Mouse (Mus musculus) liver, adult 2 months (tissue): ENCODE results near the gene Alg11. TPM values are rescaled to one million over a fixed set of nuclear protein-coding genes. Genes with fewer than 3 reads are reported as not detected.
A peak's percentile ranks its signal among the peaks of the same experiment; 100 is the strongest.

ENCODE experiments used
- DNase-seq: peaks from one replicate; pipeline ENCODE4 v3.0.0-alpha.2; 2011; ENCODE audit warnings: low read depth, low spot score; ENCODE audit errors: extremely low read depth
- H3K27ac ChIP-seq: fragments of 200-500 bp; replicated peaks from 2 replicates; pipeline ENCODE4 v1.5.1; 2012; ENCODE audit warnings: low read depth, mild to moderate bottlenecking, control low read depth, inconsistent platforms, low read length; ENCODE audit not compliant: insufficient read depth
- H3K27me3 ChIP-seq: fragments of 200-500 bp; 2 replicates; pipeline ENCODE4 v1.6.1; 2012; ENCODE audit warnings: mild to moderate bottlenecking, moderate library complexity, low read length, inconsistent platforms; ENCODE audit not compliant: control insufficient read depth, insufficient read depth
- H3K36me3 ChIP-seq: fragments of 200-500 bp; 2 replicates; pipeline ENCODE4 v1.6.1; 2012; ENCODE audit warnings: low read length, inconsistent platforms; ENCODE audit not compliant: control insufficient read depth, insufficient read depth
- H3K4me1 ChIP-seq: fragments of 200-500 bp; 2 replicates; pipeline ENCODE4 v1.6.1; 2011; ENCODE audit warnings: low read length; ENCODE audit not compliant: control insufficient read depth, insufficient read depth
- H3K4me3 ChIP-seq: fragments of 200-500 bp; 2 replicates; pipeline ENCODE4 v1.5.1; 2011; ENCODE audit warnings: low read depth, mild to moderate bottlenecking, control low read depth, low read length, moderate library complexity; ENCODE audit not compliant: insufficient read depth
- H3K79me2 ChIP-seq: fragments of 200-500 bp; 2 replicates; pipeline ENCODE4 v1.6.1; 2012; ENCODE audit warnings: inconsistent platforms, mild to moderate bottlenecking, low read length, moderate library complexity; ENCODE audit not compliant: control insufficient read depth, insufficient read depth
- H3K9ac ChIP-seq: fragments of 200-500 bp; 2 replicates; pipeline ENCODE4 v1.6.1; 2012; ENCODE audit warnings: low read depth, mild to moderate bottlenecking, control low read depth, inconsistent platforms, low read length
- CTCF ChIP-seq: fragments of 200-500 bp; IDR thresholded peaks from 2 replicates; pipeline ENCODE4 v1.5.1; 2011; ENCODE audit warnings: low read depth, low read length, control low read depth
- POLR2A ChIP-seq: fragments of 200-500 bp; IDR thresholded peaks from 2 replicates; pipeline ENCODE4 v1.6.1; 2011; ENCODE audit warnings: low read length, control low read depth; ENCODE audit not compliant: insufficient read depth; ENCODE audit errors: extremely low read depth
- WGBS: fragments of 180-500 bp; shearing (Covaris S2); methylation state at CpG from one replicate; pipeline ENCODE4 v1.1.7; 2018; 5-methylcytosine and 5-hydroxymethylcytosine counted together
- polyA plus RNA-seq: library from polyadenylated mRNA; depleted of rRNA; stranded (reverse); fragments of >200 nt; gene quantifications from 2 replicates; pipeline ENCODE4 v1.2.3, GENCODE M21; 2012; rRNA removed
- total RNA-seq: library from RNA; depleted of rRNA; stranded (reverse); fragments of >200 nt; gene quantifications from 2 replicates; pipeline ENCODE4 v1.2.3, GENCODE M21; 2014; rRNA removed

Alg11 gene
- total and polyA plus RNA-seq, 2 experiments: 11.6 to 15.2 TPM

DNA sequence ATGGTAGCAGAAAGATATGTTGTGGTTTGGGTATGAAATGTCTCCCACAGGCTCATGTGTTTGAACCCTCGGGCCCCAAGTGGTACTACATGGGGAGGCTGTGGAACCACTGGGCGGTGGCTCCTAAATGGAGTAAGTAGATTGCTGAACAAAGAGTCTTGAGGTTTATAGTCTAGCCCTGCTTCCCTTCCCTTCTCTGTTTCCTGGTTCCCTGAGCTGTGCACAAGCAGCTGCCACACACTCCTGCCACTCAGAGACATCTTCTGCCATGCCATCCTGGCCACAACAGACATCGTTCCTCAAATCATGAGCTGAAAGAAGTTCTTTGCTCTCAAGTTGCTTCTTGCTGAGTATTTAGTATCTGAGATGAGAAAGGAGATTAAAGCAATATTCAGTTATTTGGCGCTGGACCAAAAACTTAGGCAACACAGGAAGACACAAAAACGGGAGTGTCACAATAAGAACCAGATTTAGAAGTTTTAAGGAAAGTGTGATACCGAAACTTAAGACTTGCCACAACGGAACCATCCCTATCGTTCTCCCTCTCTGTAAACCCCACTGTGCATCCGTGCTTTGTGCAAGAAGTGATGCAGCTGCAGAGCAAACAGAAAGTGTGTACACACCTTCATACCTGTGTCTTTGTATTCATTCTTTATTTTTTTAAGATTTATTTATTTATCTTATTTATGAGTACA, 18.9 kb downstream of the Alg11 start:
- WGBS: 77% methylated on average over 9 of the region's 9 CpGs
- Histone ChIP-seq H3K36me3 (no peaks in the 10 kb centered on the region), H3K27ac (no peak overlapping the region), H3K9ac (no peak overlapping the region), H3K27me3 (no peaks in the 10 kb centered on the region), H3K4me1 (no peaks in the 10 kb centered on the region), H3K79me2 (no peaks in the 10 kb centered on the region), H3K4me3 (no peak overlapping the region)
- TF ChIP-seq CTCF (no peak), POLR2A (no peak)
- no peak for DNase-seq

DNA sequence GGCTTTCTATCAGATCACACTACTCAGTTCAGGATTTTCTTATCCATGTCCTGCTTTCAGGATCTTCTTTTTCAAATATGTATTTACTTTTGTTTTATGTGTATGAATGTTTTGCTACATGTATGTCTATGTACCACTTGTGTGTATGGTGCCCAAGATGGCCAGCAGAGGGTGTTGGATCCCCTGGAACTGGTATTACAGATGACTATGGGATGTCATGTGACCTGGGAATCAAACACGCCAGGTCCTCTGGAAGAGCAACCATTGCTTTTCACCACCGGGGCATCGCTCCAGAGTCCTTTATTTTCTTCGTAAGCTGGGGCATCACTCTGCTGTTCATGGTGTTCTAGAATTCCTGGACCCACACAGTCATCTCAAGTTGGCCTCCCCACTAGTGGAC, 28.7 kb downstream of the Alg11 start:
- H3K4me3 ChIP-seq: no peak overlapping the region
- H3K27me3 ChIP-seq: no peaks in the 10 kb centered on the region
- H3K9ac ChIP-seq: no peak overlapping the region
- no peaks in the 10 kb centered on the region for H3K79me2 ChIP-seq
- peak; percentile 4 for DNase-seq
- WGBS: 96% methylated on average over 4 of the region's 4 CpGs
- no peaks in the 10 kb centered on the region for H3K36me3 ChIP-seq
- H3K27ac ChIP-seq: no peak overlapping the region
- H3K4me1 ChIP-seq: no peaks in the 10 kb centered on the region
- TF ChIP-seq CTCF (no peak), POLR2A (no peak)

DNA sequence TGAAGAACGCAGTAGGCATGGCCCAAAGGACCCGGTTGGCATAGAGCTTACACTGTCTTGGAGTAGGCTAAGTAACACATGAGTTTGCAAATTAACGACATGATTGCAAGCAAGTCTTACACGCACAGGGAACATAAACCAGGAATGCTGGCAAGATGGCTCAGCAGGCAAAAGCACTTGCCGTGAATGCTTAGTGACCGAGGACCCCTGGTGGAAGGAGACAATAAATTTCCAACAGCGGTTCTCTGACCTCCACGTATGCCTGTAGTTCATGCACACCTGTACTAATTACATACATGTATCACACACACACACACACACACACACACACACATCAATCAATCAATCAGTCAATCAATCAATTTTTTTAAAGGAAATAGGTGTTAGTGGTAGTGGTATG, 31.0 kb downstream of the Alg11 start:
- 43% methylated on average over 8 of the region's 8 CpGs for WGBS

DNA sequence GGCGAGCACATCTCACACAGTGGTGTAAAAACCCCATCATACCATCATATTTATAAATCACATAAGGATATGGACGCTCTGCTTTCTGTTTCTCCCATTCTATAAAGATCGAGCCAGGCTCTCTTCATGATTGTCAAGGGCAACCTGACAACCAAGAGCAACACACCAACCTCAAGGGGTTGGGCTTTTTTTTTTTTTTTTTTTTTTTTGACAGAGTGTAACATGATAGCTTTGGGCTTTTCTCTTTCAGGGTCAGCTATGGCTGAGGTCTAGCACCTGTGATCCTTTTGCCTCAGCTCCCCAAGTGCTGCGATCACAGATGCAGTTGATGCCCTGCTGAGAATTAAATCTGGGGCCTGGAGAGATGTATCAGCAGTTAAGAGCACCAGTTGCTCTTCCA, 46.5 kb downstream of the Alg11 start:
- H3K36me3 ChIP-seq: no peaks in the 10 kb centered on the region
- no peaks in the 10 kb centered on the region for H3K4me1 ChIP-seq
- TF ChIP-seq CTCF: no peak
- no peak for TF ChIP-seq POLR2A
- H3K27ac ChIP-seq: no peak overlapping the region
- no peak for DNase-seq
- no peaks in the 10 kb centered on the region for H3K27me3 ChIP-seq
- 72% methylated on average over 4 of the region's 4 CpGs for WGBS
- H3K79me2 ChIP-seq: no peaks in the 10 kb centered on the region
- H3K9ac ChIP-seq: no peak overlapping the region
- H3K4me3 ChIP-seq: no peak overlapping the region

More for the DNA sequence above, 31.0 kb downstream of the Alg11 start:
- no peaks in the 10 kb centered on the region for H3K79me2 ChIP-seq
- TF ChIP-seq CTCF: peak; percentile 50
- no peak for TF ChIP-seq POLR2A
- no peak overlapping the region for H3K9ac ChIP-seq
- no peaks in the 10 kb centered on the region for H3K27me3 ChIP-seq
- no peaks in the 10 kb centered on the region for H3K4me1 ChIP-seq
- H3K27ac ChIP-seq: no peak overlapping the region
- no peak overlapping the region for H3K4me3 ChIP-seq
- DNase-seq: peak; percentile 37
- no peaks in the 10 kb centered on the region for H3K36me3 ChIP-seq

Other genes starting within 250 kb of the Alg11 start
- gene Defb50, start 237.2 kb upstream of the Alg11 start, total RNA-seq: not detected in 2 replicates
- gene Defb50, start 237.2 kb upstream of the Alg11 start, polyA plus RNA-seq: not detected in 2 replicates
- not detected in 2 replicates for gene Defb2, start 220.8 kb upstream of the Alg11 start, total RNA-seq
- gene Defb2, start 220.8 kb upstream of the Alg11 start, polyA plus RNA-seq: not detected in 2 replicates
- not detected in 2 replicates for gene Defb10, start 201.8 kb upstream of the Alg11 start, total RNA-seq
- gene Defb10, start 201.8 kb upstream of the Alg11 start, polyA plus RNA-seq: not detected in 2 replicates
- gene Defb9, start 175.3 kb upstream of the Alg11 start, total RNA-seq: not detected in 2 replicates
- not detected in 2 replicates for gene Defb9, start 175.3 kb upstream of the Alg11 start, polyA plus RNA-seq
- not detected in 2 replicates for gene Defb11, start 154.3 kb upstream of the Alg11 start, total RNA-seq
- not detected in 2 replicates for gene Defb11, start 154.3 kb upstream of the Alg11 start, polyA plus RNA-seq
- gene Defb15, start 128.0 kb upstream of the Alg11 start, total RNA-seq: not detected in 2 replicates
- not detected in 2 replicates for gene Defb15, start 128.0 kb upstream of the Alg11 start, polyA plus RNA-seq
- gene Defb35, start 122.4 kb upstream of the Alg11 start, total RNA-seq: not detected in 2 replicates
- gene Defb35, start 122.4 kb upstream of the Alg11 start, polyA plus RNA-seq: not detected in 2 replicates
- gene Defb13, start 114.0 kb upstream of the Alg11 start, total RNA-seq: not detected in 2 replicates
- not detected in 2 replicates for gene Defb13, start 114.0 kb upstream of the Alg11 start, polyA plus RNA-seq
- not detected in 2 replicates for gene Fam90a1a, start 102.0 kb upstream of the Alg11 start, total RNA-seq
- not detected in 2 replicates for gene Fam90a1a, start 102.0 kb upstream of the Alg11 start, polyA plus RNA-seq
- not detected in 2 replicates for gene Ccdc70, start 90.9 kb upstream of the Alg11 start, total RNA-seq
- not detected in 2 replicates for gene Ccdc70, start 90.9 kb upstream of the Alg11 start, polyA plus RNA-seq
- 9.8 and 14.5 TPM in 2 replicates for gene Atp7b, start 416 bp upstream of the Alg11 start, total RNA-seq
- 10.7 and 12.5 TPM in 2 replicates for gene Atp7b, start 416 bp upstream of the Alg11 start, polyA plus RNA-seq
- gene Nek5, start 64.3 kb downstream of the Alg11 start, total RNA-seq: 0.20 and 0.28 TPM in 2 replicates
- gene Nek5, start 64.3 kb downstream of the Alg11 start, polyA plus RNA-seq: 0.04 and 0.10 TPM in 2 replicates
- 1.1 and 1.5 TPM in 2 replicates for gene Nek3, start 105.7 kb downstream of the Alg11 start, total RNA-seq
- gene Nek3, start 105.7 kb downstream of the Alg11 start, polyA plus RNA-seq: 0.56 and 0.71 TPM in 2 replicates
- gene Ckap2, start 125.1 kb downstream of the Alg11 start, total RNA-seq: 0.65 and 1.7 TPM in 2 replicates
- 0.10 and 0.18 TPM in 2 replicates for gene Ckap2, start 125.1 kb downstream of the Alg11 start, polyA plus RNA-seq
- 11.2 and 14.4 TPM in 2 replicates for gene Vps36, start 132.1 kb downstream of the Alg11 start, total RNA-seq
- 7.0 and 7.8 TPM in 2 replicates for gene Vps36, start 132.1 kb downstream of the Alg11 start, polyA plus RNA-seq
- gene Thsd1, start 166.6 kb downstream of the Alg11 start, total RNA-seq: 2.1 and 2.5 TPM in 2 replicates
- gene Thsd1, start 166.6 kb downstream of the Alg11 start, polyA plus RNA-seq: 1.9 and 2.1 TPM in 2 replicates
- gene Tpte, start 222.7 kb downstream of the Alg11 start, total RNA-seq: not detected in 2 replicates
- not detected in 2 replicates for gene Tpte, start 222.7 kb downstream of the Alg11 start, polyA plus RNA-seq